Mouse (Mus musculus) ES-Bruce4 (cell line): ENCODE measurements around the gene Fbxo21.

Experiments used
- CTCF ChIP-seq: IDR thresholded peaks from one replicate; pipeline ENCODE4 v1.8.1; 2011; ENCODE audit warnings: low read depth, low read length
- POLR2A ChIP-seq: IDR thresholded peaks from one replicate; pipeline ENCODE4 v1.8.1; 2011; ENCODE audit warnings: low read length; ENCODE audit not compliant: insufficient read depth

GRCm38 (mm10) chr5:118027698-118028190 is 51.2 kb downstream of the Fbxo21 start, which contains the start of gene Tesc:
- TF ChIP-seq CTCF (no peak), POLR2A (no peak)
